Mouse (Mus musculus) induced T-regulatory cell, adult 2 months (primary cell): Measurements from ENCODE around the gene Col5a1.

Experiments used
- DNase-seq: peaks from one replicate; pipeline ENCODE4 v3.0.0-alpha.2; 2012; ENCODE audit warnings: low read depth

Gene Col5a1

GRCm38 (mm10) chr2:27886148-27886551 lies at the start of gene Col5a1:
TSS of gene Col5a1 (plus strand) at chr2:27886425.
- peak; percentile 17 for DNase-seq

DNA sequence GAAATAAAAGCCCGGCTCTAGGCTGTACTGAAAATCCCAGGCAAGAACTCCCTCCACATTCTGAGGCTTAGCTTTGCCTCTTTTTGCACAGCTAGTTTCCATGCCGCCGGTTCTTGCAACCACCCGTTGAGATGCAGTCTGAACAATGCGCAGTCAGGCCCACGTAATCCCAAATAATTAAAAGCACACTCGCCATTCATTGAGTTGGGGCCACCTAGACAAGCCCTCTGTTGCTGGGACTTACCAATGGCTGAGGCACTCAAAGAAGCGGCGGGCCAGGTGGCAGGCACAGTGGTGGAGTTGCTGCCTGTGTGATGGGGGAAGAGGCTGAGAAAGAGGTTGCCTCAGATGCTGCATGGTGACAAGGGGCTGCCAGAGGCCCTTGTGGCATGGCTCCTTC lies 48.1 kb upstream of the Col5a1 start:
- DNase-seq = no peak

- no peak for DNase-seq
Measured at GRCm38 (mm10) chr2:27840890-27841289, 45.3 kb upstream of the Col5a1 start.

GRCm38 (mm10) chr2:27842893-27843292 lies 43.3 kb upstream of the Col5a1 start:
- DNase-seq = no peak

DNA sequence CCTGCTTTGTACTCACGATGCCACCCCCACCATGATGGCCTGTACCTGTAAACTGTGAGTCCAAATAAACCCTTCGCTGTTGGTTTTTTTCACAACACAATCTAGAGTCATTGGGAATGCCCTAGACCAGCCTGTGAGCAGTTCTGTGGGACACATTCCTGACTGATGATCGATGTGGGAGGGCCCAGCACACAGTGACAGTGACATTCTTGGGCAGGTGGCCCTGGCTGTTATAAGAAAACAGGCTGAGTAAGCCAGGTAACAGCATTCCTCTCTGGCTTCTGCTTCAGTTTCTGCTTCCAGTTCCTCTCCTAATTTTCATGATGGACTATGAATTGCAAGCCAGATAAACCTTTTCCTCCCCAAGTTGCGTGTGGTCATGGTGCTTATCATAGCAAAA lies 41.3 kb upstream of the Col5a1 start:
- no peak for DNase-seq

GRCm38 (mm10) chr2:27847001-27847400 lies 39.2 kb upstream of the Col5a1 start:
- no peak for DNase-seq

DNA sequence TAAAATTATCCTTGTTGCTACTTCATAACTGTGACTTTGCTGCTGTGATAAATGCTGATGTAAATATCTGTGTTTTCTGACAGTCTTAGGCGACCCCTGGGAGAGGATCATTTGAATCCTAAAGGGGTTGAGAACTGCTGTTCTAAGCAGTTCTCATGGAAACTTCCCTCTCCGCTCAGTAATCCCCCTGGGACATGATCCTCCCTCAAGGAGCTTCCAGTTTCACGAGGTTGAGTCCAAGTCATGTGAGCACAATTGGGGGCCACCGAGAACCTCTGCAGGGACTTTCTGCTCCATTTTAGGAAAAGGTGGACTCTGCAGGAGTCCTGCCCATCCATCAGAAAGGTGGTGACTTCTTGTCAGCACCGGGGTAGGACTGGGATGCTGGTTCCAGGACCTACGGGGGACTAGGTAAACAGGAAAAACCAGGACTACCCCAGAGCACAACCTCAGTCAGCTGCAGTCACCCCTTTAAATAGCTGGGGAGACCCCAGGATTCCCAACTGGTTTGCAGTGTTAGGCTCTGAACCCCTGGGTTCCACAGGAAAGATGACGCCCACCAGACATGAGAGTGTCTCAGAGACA lies 38.3 kb upstream of the Col5a1 start:
- DNase-seq = no peak

- no peak for DNase-seq
Measured at GRCm38 (mm10) chr2:27848466-27848865, 37.8 kb upstream of the Col5a1 start.

GRCm38 (mm10) chr2:27858348-27858903 lies 27.8 kb upstream of the Col5a1 start:
- no peak for DNase-seq

DNA sequence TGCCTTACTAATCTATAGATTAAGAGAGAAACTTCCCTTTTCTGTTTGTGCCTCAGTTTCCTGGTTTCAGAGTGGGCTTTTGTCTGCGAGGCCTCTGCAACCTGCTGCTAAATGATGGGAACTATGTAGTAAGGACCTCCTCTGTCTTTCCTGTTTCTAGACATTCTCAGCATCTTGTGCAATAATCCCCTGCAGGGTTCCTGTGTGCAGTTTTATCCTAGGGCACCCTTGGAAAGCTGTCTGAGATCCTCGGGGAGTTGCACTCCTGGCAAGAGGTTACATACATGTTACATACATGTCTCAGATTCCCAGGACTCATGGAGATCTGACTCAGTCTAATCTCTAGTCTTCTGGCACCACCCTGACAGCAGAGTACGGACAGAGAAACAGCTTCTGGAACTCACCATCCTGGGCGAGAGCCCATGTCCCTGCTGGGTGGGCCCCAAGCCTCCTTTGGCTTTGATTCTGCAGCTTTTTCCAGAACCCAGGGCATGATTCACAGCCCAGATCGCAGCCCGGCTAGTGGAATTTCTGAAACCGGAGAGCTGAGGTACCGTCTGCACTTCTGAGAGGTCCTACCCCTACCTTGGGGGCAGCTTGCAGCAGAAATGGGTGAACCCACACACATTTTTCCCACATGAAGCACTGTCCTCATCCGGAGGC lies 24.5 kb upstream of the Col5a1 start:
- no peak for DNase-seq

- DNase-seq = no peak
Measured at GRCm38 (mm10) chr2:27864491-27865365, 21.5 kb upstream of the Col5a1 start.

- no peak for DNase-seq
Measured at GRCm38 (mm10) chr2:27870586-27870985, 15.6 kb upstream of the Col5a1 start.

DNA sequence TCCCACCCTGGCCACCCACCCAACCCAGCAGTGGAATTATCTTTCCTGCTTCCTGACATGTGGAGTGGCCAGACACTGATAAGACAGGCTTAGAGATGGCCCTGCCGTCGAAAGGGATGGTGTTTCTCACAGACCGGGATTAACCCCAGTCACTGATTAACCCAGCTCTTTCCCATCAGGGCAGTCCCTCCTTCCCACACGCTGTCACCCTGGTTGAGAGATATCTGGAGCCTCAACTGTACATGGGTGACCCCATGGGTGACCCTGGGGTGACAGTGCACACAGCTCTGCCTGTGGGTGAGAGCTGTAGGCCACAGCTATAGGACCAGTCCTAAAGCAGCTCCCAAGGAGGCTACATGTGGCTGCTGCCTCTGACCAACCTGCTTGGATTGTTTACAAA lies 15.2 kb upstream of the Col5a1 start:
- DNase-seq = no peak

- DNase-seq = no peak
Measured at GRCm38 (mm10) chr2:27872276-27872675, 13.9 kb upstream of the Col5a1 start.

GRCm38 (mm10) chr2:27873030-27873429 lies 13.2 kb upstream of the Col5a1 start:
- DNase-seq = no peak

DNA sequence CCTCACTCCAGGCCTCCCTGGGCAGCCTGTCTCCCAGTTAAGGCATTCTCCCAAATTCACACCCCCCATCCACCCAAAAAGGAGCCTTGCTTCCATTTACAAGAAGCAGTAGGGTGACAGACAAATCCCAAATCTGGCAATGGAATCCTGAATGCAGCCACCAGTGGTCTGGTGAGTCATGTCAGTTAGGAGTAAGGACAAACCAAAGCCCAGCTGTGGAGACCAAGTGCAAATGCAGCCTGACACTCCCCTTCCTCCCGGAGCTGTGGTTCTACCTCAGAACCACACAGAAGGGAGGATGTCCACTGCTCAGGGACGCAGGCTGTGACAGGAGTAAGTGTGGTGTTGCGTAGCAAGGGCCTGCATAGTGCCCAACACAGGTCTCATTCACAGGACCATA lies 11.6 kb upstream of the Col5a1 start:
- no peak for DNase-seq

DNA sequence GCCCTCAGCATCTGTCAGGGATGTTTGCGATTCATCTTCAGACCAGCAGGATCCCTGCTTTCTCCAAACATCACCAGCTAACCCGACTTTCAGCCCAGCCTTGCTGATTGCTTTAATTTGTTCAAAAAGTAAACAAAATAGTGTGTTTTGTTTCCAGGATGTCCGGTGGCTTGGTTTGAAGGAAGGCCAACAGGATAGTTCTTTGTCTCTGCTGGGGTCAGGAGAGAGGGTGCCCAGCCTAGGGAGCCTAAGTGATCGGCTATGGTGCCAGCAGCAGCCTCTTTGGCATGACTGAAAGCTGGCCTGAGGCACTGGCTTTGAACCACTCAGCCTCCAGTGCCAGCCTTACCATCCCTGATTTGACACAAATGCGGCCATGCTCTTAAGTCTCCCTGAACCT lies 11.0 kb upstream of the Col5a1 start:
- DNase-seq = no peak

- DNase-seq = no peak
Measured at GRCm38 (mm10) chr2:27875786-27876185, 10.4 kb upstream of the Col5a1 start.

DNA sequence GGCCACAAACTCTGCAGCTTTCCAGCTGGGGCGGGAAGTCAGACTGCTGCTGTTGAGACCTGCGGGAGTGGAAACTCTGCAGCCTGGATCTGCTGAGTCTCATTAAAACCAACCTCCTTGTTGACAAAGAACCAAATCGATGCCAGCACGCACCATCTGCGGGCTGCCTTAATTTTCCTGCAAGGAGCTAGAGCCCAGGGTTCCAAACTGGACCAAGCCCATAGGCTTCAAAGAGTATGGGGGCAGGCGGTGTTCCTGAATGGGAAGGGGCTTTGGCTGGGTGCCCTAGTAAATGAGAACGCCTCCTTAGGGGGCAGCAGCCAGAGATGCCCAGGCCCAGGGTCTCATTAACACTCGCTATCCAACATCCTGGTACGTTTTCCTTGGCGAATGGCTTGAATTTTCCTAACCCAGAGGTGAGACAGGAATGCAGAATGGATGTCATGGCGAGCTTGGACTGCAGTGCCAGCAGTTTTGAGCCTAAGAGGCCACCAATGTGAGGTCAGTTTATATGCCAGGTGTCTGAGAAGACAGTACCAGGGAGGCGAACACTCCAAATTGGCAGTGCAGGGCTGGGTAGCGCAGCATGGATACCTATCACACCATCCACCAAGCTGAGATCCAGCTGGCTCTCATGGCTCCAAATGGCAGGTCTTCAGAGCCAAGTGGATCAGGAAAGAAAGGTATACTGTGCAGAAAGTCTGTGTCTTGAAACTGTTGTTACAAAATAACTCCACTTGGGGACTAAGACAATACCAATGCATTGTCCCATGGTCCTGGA lies 9.3 kb upstream of the Col5a1 start:
- DNase-seq = no peak

DNA sequence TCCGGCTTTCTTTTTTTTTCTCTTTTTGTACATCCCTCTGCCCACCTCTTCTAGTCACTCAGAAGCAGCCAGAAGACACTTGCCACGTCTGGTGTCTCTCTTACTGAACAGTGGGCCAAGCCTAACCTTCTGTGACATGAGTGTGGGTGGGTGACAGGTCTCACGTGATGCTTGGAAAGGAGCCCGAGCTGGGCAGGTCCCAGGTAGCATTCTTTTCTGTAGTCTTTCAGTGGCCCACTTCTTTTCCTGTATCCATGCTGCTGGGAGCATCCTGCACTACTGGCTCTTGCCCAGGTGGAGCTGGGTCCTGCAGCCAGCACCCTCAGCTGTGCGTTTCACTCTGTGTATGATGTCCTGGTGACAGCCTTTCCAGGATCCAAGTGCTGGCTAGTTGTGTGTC lies 8.2 kb upstream of the Col5a1 start:
- no peak for DNase-seq

DNA sequence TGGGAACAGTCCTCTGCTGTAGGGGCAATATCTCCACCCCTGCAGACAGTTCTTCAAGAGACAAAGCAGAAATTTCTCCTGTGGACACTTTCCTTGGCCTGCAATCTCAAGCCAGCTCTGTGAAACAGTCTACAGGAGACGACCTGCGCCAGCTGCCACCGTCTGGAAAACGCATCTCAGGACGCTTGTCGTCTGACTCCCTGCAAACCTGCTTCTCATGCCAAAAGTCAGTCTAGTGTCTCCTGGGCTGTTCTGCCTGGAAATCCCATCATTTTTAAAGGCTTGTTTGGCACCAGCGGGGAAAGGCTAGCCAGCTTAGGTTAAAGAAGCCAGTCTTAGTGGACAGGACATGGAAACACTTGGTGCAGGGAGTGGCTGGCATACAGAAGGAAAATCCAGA lies 2.9 kb upstream of the Col5a1 start:
- DNase-seq = no peak
